Mouse (Mus musculus): ENCODE measurements around the gene Ccdc177. TPM values are rescaled to one million over a fixed set of nuclear protein-coding genes. Genes with fewer than 3 reads are reported as not detected.

Gene Ccdc177
- polyA plus RNA-seq, 2 experiments from 2014 or later: not detected

DNA sequence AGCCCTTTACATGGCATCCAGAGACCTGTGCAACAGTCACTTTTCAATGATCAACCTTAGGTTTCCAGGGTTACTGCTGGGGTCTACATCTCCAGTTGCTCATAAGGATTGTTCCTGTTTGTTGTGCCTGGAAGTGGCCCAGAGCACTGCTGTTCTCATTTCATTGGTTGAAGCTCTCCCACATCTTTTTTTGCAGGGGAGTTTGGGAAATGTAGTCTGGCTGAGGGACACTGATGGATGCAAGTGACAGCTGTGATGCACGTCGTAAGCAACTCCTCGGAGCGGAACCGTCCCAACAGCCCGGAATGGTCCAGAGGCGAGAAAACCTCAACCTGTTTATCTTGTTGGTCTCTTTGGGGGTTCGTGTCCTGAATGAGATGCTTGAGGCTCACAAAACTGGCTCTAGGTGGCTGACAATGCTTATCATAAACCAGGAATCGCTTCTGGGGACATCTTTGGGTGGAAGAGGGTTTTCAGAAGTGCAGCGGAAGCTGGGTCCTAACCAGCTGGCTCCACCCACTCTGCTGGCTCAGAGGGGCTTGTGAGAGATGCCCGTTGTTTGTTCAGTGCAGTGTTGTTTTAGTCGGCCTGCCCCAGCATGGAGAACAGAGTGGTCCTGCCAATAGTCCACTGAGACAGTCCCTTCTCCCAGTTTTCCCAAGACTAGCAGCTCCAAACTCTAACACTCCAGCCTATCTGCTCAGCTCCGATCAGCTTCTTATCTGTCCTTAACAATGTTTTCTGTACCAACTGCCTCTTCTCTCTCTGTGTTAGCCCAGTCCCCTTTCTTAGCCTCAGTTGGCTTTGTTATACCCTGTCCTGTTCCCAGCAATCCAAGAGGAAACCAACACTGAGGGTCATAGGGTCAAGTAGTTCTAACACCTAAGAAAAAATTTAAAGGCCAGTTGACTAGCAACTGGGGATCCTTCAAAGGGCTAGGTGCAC, 25.7 kb downstream of the Ccdc177 start:
- ATAC-seq: no peak

DNA sequence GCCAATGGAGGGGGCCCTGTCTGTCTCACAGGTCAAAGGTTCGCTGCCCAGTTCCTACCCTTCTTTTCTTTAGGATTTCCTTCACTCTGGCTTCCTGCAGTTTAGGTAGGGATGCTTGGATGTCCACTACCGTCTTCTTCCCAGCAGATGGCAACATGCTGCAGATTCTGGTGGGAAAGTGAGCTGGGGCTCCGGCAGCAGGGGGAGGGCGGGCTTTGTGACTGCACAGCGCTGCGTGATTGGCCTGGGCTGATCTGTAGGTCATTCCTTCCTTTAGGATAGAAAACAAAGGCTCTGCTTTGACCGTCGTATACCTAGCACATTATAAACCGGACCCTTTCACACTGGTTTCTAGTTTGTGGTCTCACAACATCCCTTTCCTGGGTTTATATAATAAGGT, 29.9 kb downstream of the Ccdc177 start:
- no peak for ATAC-seq

DNA sequence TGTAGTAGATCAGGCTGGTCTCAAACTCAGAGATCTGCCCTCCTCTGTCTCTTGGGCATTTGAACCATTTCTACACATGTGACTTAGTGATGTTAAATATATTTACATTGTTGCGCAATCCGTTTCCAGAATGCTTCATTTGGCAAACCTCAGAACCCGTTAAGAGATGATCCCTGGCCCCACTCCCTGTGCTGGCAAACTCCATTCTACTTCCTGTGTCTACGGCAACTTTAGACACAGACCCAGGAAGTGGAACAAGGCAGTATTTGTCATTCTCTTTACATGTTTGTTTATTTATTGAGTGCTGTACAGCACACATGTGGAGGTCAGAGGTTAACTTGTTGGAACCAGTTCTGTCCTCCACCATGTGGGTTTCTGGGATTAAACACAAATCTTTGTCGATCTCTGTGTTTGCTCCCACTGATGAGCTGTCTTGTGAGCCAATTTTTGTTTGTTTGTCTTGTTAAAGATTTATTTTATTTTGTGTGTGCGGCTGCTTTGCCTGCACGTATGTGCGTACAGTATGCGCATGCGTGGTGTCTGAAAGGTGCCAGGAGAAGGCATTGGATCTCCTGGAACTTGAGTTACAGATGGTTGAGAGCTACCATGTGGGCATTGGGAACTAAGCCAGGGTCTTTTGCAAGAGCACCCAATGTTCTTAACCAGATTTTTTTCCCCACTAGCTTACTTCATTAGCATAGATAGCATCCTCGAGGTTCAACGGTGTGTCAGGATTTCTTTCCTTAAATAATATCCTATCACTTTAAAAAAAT, 30.5 kb downstream of the Ccdc177 start:
- no peak for ATAC-seq

DNA sequence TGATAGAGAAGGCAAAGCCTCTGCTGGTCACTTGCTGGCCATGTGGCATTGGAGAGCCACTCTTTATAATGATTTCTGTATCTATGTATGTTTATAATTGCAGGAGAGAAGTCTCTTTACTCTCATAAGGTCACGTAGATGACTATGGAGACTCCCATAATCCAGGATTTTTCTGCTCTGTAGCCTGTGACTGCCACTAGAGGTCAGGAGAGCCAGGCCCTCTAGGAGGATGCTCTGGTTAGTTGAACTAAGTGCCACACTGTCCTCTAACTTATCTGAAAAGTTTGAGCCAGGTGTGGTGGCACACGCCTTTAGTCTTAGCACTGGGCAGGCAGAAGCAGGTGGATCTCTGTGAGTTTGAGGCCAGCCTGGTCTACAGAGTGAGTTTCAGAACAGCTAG, 31.7 kb downstream of the Ccdc177 start:
- ATAC-seq: no peak

DNA sequence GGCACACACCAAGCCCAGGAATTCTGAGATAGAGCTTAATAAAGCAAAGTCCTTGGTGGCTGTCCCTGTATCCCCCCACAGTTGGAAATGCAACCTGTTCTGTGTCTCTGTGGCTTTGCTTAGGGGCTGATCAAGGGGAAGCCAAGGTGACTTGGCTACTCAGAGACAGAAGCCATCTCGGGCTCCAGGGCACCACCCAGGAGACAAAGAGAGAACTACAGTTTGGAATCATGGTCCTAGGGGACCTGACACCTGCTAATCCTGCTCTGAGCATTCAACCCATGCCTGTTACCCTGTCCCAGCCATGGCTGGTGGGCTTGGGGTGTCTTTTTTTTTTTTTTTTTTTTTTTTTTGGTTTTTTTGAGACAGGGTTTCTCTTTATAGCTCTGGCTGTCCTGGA, 32.3 kb downstream of the Ccdc177 start:
- ATAC-seq: no peak

DNA sequence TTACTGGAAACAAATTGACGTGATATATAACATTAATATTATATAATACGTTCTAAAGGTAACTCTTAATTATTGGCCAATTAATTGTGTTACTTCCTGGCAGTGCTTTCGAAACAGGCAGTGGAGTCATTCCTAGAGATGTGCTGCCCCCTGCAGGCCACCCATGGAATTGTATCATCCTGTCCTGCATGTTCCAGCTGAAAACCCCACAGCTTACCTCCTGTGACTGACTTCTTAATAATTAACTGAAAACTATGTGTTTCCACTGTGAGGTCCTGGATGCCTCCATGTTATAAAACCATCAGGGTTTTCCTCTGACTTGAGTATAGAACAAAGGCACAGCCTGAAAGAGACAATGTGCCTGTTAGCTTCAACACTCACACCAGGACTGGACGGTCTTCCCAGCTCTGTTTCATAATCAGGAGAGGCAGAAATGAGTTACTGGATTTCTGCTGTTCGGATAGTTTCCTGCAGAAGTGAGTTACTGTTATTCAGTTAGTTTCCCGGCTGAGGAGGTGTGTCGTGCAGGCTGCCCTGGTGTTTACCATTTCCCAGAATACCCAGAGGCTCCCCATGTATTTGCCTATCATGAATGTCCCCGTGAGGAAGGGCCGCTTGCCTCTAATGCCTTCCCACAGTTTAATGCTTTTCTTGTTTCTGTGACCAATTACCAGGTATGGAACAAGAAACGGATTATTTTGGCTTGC, 35.5 kb downstream of the Ccdc177 start:
- ATAC-seq: no peak

DNA sequence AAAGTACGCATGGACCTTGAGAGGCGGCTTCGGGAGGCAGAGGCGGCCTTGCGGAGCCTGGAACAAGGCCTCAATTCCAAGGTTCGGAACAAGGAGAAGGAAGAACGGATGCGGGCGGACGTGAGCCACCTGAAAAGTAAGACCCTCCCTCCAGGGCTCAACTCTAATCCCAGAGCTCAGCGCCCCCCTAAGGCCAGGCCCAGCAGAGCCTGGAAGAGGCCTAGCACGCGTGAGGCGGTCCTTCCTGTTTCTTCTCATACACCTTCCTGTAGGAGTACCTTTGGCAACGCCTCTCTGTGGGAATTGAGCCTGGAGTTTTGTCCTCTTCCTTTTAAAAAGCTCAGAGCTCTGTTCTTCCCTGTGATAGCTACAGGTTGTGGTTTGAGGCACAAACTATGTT, 39.0 kb downstream of the Ccdc177 start:
- ATAC-seq: no peak

DNA sequence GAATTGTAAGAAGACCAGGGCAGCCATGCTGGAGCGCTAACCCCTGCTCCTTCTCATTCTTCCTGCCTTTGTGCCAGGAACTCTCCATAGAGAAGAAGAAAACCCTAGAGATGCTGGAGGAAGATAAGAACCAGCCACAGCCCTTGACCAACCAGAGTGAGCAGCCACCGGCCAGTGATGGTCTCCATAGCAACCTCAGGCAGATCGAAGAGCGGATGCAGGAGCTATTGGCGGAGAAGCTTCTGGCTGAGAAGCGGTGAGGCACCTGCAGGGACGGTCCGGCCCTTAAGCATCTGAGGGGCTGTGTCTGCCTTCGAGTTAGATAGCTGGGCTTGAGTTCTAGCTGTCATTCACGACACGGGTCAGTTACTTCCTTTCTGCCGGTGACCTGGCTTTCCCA, 40.0 kb downstream of the Ccdc177 start:
- no peak for ATAC-seq

DNA sequence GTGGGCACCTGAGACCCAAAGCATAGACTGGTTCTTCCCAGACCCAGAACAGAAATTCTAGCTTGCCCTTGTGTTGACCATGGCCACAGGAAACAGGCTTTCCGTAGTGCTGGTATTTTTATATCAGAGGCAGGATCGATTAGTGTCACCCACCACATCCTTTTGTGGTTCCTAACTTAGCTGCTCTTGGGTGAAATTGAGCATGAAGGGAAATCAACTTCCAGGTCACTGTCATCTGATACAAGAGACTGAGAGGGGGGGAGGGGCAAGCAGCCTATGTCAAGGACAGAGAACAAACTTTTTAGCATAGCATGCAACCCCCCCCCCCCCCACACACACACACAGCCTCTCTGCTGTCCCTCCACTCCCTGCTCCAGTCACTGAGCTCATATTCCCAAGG, 41.3 kb downstream of the Ccdc177 start:
- ATAC-seq: no peak

DNA sequence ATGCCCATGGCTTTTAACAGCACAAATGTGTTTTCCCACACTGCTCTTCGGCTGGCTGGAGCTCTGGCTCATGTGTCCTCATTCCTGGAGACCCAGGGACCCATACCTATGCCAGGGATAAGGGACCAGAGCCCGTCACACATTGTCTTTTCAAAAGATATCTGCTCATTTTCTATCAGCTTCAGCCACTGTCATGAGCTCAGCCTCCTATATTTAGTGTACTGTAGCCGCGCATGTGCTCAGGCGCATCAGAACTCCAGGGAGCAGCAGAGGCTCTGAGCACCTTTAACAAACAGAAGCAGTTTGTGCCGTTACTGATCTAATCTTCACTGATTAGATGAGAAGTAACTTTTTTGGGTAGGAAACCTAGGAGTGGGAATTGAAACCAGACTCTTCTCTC, 44.6 kb downstream of the Ccdc177 start:
- no peak for ATAC-seq

DNA sequence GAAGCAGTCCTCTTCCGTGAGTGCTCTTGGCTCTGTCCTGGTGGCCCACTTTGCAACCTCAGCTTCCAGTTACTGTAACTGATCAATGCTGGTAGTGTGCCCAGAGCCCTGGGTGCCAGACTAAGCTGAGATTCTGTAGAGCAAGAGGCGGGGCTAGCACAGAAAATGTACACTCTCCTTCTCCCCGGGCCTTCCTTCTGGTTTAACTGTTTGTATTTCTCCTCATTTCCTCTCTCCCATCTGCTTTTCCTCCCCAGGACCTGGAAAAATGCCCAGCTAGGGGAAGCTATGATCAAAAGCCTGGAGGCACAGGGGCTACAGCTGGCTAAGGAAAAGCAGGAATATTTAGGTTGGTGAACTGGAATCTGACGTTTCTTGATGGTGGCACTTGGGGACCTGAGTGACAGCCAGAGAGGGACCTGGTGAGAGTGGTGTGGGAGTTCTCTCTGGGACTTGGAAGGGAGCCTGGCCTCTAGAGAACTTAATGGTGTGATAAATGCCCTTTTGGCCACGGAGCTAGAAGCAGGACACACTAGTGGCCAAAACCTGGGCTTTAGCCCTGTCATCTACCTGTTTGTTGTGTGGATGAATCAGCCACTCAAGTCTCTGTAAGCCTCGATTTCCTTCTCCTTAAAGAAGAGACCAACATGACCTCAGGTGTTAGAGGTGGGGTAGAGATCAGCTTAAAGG, 53.4 kb downstream of the Ccdc177 start:
- no peak for ATAC-seq

DNA sequence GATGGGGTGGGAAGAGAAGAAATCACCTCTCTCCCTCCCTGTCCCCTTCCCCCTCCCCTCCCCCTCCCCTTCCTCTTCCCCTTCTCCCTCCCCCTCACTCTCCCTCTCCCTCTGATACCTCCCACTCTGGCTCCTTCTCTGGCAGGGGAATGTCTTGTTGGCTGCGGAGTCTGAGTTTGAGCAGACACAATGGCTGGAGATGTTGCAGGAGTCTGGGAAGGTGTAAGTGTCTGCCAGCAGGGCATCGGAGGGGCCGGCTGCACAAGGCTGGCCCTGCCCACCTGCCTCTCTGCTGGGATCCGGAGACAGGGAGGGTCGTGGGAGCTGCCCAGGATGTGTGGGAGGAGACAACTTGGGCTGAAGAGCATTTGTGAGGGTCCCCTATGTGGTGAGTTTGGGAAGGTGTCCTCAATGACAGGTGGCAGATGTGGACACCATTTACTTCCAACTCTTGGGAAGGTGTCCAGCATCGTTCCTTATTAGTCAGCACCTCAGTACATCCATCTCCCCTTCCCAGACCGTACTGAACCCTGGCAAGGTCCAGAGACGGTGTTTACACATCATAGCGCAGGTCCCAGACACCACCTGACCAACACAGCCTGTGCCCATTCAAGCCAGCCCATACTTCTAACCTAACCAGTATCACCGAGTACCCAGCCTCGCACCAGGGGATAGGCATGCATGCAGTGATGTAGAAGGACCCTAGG, 54.1 kb downstream of the Ccdc177 start:
- ATAC-seq: no peak

Other genes with a start within 250 kb of the Ccdc177 start
- gene Galnt16, start 242.4 kb downstream of the Ccdc177 start, polyA plus RNA-seq (2017; shearing (Covaris generic)): not detected
- 10 to 100 TPM; 21.0 to 24.3 TPM for gene Slc39a9, start 116.8 kb downstream of the Ccdc177 start, polyA plus RNA-seq (2017; shearing (Covaris generic))
- 100 to 1,000 TPM; 110 to 140 TPM for gene Erh, start 116.3 kb downstream of the Ccdc177 start, polyA plus RNA-seq (2017; shearing (Covaris generic))
- 1 to 10 TPM in 1 of 2 experiments, under 1 TPM in 1; 0.36 to 1.3 TPM for gene Plekhd1, start 68.1 kb downstream of the Ccdc177 start, polyA plus RNA-seq (2017; shearing (Covaris generic))
- gene Susd6, start 29.8 kb upstream of the Ccdc177 start, polyA plus RNA-seq (2017; shearing (Covaris generic)): 10 to 100 TPM; 21.8 to 29.4 TPM
- 100 to 1,000 TPM; 438 to 465 TPM for gene Srsf5, start 184.8 kb upstream of the Ccdc177 start, polyA plus RNA-seq (2017; shearing (Covaris generic))
- gene Slc10a1, start 208.0 kb upstream of the Ccdc177 start, polyA plus RNA-seq (2017; shearing (Covaris generic)): 1 to 10 TPM in 1 of 2 experiments, under 1 TPM in 1; 0.52 to 1.4 TPM

Measured in activated CD4-positive, CD25-positive, alpha-beta regulatory T cell, adult 4 months (primary cell).